Mouse (Mus musculus): ENCODE results near the gene Rergl. TPM values are rescaled to one million over a fixed set of nuclear protein-coding genes. Genes with fewer than 3 reads are reported as not detected.

The Rergl gene
- polyA plus RNA-seq (2015; fragmentation: Nextera tagmentation; extraction: Ambion mirVana): 0.47 and 0.99 TPM in 2 replicates

DNA sequence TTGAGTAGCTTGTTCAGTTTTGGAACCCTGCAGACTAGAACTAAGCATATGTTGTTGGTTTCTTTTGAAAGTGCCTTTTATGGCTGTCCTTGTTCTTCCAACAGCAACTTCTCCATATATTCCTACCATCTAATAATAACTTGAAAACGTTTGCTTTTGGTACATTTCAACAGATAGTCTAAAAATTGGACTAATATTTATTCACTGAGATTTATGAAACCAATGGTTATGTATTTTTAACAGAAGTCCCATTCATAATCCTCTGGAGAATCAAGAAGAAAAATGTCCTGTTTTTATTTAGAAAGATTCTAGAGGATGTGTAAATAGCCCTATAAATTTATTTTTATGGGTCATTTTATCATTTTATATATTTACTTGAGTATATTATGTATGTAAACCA lies at the start of gene Rergl:
Gene Rergl, minus strand, starts transcription at position 101 of the 400 bp plus-strand sequence.

Other genes with a start within 250 kb of the Rergl start
- not detected in 2 replicates for gene Pik3c2g, start 85.2 kb upstream of the Rergl start, polyA plus RNA-seq (2015; fragmentation: Nextera tagmentation; extraction: Ambion mirVana)